Mouse (Mus musculus): ENCODE results near the gene Fig4. TPM values are rescaled to one million over a fixed set of nuclear protein-coding genes. Genes with fewer than 3 reads are reported as not detected.

The Fig4 gene
- polyA plus RNA-seq, 1 experiment, result 7.8 TPM

DNA sequence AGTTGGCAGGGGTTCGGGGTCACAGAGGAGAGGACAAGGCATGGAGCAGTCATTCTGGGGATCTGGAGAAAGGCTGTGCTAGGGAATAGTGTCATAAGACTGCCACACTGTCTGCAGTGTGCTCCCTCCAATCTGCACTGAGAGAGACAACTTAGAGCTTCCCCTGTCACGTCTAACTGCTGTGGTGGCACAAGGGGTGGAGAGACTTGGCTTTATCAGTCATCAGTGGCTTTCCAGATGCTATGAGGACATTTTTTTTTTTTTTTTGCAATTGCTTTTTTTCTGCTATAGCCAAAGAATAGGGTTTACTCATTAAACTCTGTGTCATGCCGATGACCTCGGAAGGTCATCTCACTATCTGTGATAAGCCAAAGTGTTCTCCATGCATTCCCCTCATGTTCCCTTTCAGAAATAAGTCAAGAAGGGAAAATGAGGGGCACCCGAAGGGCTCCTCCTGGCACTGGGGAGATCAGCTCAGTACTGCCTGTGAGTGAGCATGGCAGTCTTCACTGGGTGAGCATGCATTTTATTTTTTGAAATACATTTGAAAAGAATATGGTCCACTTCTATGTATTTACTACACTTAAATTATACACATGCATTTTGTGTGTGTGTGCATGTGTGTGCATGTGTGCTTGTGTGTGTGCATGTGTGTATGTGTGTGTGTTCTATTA lies 55.1 kb downstream of the Fig4 start:
- Histone ChIP-seq H3K36me3 (ENCODE audit: control insufficient read depth, insufficient read depth) (no peaks in the 10 kb centered on the region), H3K4me3 (ENCODE audit: insufficient read depth, poor library complexity, severe bottlenecking) (no peak overlapping the region), H3K27me3 (ENCODE audit: control insufficient read depth, insufficient read depth, insufficient read length) (no peaks in the 10 kb centered on the region), H3K79me3 (ENCODE audit: low read depth) (no peaks in the 10 kb centered on the region), H3ac (ENCODE audit: control insufficient read depth, insufficient read length, low read depth) (no peak overlapping the region), H3K79me2 (ENCODE audit: control insufficient read depth, insufficient read depth) (no peaks in the 10 kb centered on the region)
- TF ChIP-seq MYOG (IDR thresholded peaks at IDR 0.05; ENCODE audit: control insufficient read depth, extremely low read depth, insufficient read length) (no peak), CEBPB (IDR thresholded peaks at IDR 0.05; ENCODE audit: low read depth) (no peak), MYOD1 (IDR thresholded peaks at IDR 0.05; ENCODE audit: control insufficient read depth, insufficient read length, low read depth) (no peak), USF1 (IDR thresholded peaks at IDR 0.05; ENCODE audit: low read depth) (no peak), FOSL1 (IDR thresholded peaks at IDR 0.05; ENCODE audit: insufficient read depth, low read length, poor library complexity, severe bottlenecking) (no peak), CTCF (IDR thresholded peaks at IDR 0.05; ENCODE audit: control insufficient read depth, insufficient read depth, insufficient read length) (no peak), MAX (IDR thresholded peaks at IDR 0.05) (no peak)

DNA sequence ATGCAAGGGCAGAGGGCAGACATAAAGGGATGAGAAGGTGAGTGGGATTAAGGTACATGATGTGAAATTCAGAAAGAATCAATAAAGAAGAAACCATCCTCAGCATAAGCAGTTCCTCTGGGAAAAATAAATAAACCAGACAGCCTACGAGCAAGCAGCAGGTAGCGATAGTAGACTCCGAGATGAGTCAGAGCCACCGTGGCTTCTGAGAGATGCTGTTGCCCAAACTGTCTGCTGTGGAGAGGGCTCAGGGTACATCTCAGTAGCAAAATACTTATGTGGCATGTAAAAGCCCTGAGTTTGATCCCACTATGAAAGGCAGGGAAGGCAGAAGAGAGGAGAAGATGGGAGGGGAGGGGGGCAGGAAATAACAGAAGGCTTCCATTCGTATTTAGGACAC lies 56.9 kb downstream of the Fig4 start:
- Histone ChIP-seq H3K4me3 (ENCODE audit: insufficient read depth, poor library complexity, severe bottlenecking) (no peak overlapping the region), H3K79me3 (ENCODE audit: low read depth) (no peaks in the 10 kb centered on the region), H3ac (ENCODE audit: control insufficient read depth, insufficient read length, low read depth) (no peak overlapping the region), H3K27me3 (ENCODE audit: control insufficient read depth, insufficient read depth, insufficient read length) (no peaks in the 10 kb centered on the region), H3K36me3 (ENCODE audit: control insufficient read depth, insufficient read depth) (no peaks in the 10 kb centered on the region), H3K79me2 (ENCODE audit: control insufficient read depth, insufficient read depth) (no peaks in the 10 kb centered on the region)
- TF ChIP-seq MYOG (IDR thresholded peaks at IDR 0.05; ENCODE audit: control insufficient read depth, extremely low read depth, insufficient read length) (no peak), CEBPB (IDR thresholded peaks at IDR 0.05; ENCODE audit: low read depth) (no peak), CTCF (IDR thresholded peaks at IDR 0.05; ENCODE audit: control insufficient read depth, insufficient read depth, insufficient read length) (no peak), USF1 (IDR thresholded peaks at IDR 0.05; ENCODE audit: low read depth) (no peak), MAX (IDR thresholded peaks at IDR 0.05) (no peak), MYOD1 (IDR thresholded peaks at IDR 0.05; ENCODE audit: control insufficient read depth, insufficient read length, low read depth) (no peak), FOSL1 (IDR thresholded peaks at IDR 0.05; ENCODE audit: insufficient read depth, low read length, poor library complexity, severe bottlenecking) (no peak)

DNA sequence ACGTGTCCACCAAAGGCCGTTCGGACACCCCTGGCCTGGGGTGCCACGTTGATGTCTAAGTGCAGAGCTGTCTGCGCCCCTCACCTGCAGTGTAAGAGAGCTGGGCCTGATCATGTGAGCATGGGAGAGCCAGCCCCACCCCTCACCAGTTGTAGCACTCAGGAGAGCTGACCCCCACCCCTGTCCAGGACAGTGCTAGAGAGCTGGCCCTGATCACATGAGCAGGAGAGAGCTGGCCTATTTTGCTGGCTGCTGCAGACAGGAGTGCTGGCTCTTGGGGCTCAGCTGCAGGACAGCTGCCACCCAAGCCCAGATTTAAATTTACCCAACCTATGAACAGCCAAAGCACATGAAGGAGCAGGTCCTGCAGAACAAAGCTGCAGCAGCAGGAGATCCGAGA lies 57.6 kb downstream of the Fig4 start:
- Histone ChIP-seq H3K79me3 (ENCODE audit: low read depth) (no peaks in the 10 kb centered on the region), H3K4me3 (ENCODE audit: insufficient read depth, poor library complexity, severe bottlenecking) (no peak overlapping the region), H3K27me3 (ENCODE audit: control insufficient read depth, insufficient read depth, insufficient read length) (no peaks in the 10 kb centered on the region), H3K79me2 (ENCODE audit: control insufficient read depth, insufficient read depth) (no peaks in the 10 kb centered on the region), H3ac (ENCODE audit: control insufficient read depth, insufficient read length, low read depth) (no peak overlapping the region), H3K36me3 (ENCODE audit: control insufficient read depth, insufficient read depth) (no peaks in the 10 kb centered on the region)
- TF ChIP-seq MAX (IDR thresholded peaks at IDR 0.05), result no peak
- no peak for TF ChIP-seq CEBPB (IDR thresholded peaks at IDR 0.05; ENCODE audit: low read depth)
- TF ChIP-seq USF1 (IDR thresholded peaks at IDR 0.05; ENCODE audit: low read depth), result no peak
- no peak for TF ChIP-seq MYOG (IDR thresholded peaks at IDR 0.05; ENCODE audit: control insufficient read depth, extremely low read depth, insufficient read length)
- no peak for TF ChIP-seq FOSL1 (IDR thresholded peaks at IDR 0.05; ENCODE audit: insufficient read depth, low read length, poor library complexity, severe bottlenecking)
- TF ChIP-seq CTCF (IDR thresholded peaks at IDR 0.05; ENCODE audit: control insufficient read depth, insufficient read depth, insufficient read length), result no peak
- TF ChIP-seq MYOD1 (IDR thresholded peaks at IDR 0.05; ENCODE audit: control insufficient read depth, insufficient read length, low read depth), result no peak

DNA sequence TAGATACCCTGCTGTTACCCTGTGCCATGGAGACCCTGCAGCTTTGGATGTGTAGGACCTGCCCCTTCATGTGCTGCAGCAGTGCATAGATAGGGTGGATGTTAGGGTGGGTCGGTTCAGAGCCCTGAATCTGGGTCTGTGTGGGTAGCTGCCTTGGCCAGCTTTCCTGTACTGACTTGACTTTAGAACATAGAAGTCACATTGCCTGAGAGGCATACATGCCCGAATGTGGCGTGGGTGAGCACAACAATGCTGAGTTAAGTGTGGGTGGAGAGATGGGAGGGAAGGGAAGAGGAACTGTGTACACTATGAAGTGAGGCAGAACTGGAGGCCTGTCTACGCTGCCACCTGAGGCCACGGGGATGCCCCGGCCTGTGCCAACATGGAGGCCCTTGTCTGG lies 58.0 kb downstream of the Fig4 start:
- H3K36me3 ChIP-seq (ENCODE audit: control insufficient read depth, insufficient read depth), result no peaks in the 10 kb centered on the region
- TF ChIP-seq FOSL1 (IDR thresholded peaks at IDR 0.05; ENCODE audit: insufficient read depth, low read length, poor library complexity, severe bottlenecking) (no peak), USF1 (IDR thresholded peaks at IDR 0.05; ENCODE audit: low read depth) (no peak), MYOG (IDR thresholded peaks at IDR 0.05; ENCODE audit: control insufficient read depth, extremely low read depth, insufficient read length) (no peak), MYOD1 (IDR thresholded peaks at IDR 0.05; ENCODE audit: control insufficient read depth, insufficient read length, low read depth) (no peak), CEBPB (IDR thresholded peaks at IDR 0.05; ENCODE audit: low read depth) (no peak), CTCF (IDR thresholded peaks at IDR 0.05; ENCODE audit: control insufficient read depth, insufficient read depth, insufficient read length) (no peak), MAX (IDR thresholded peaks at IDR 0.05) (no peak)
- H3K79me3 ChIP-seq (ENCODE audit: low read depth), result no peaks in the 10 kb centered on the region
- H3K4me3 ChIP-seq (ENCODE audit: insufficient read depth, poor library complexity, severe bottlenecking), result no peak overlapping the region
- no peaks in the 10 kb centered on the region for H3K79me2 ChIP-seq (ENCODE audit: control insufficient read depth, insufficient read depth)
- no peaks in the 10 kb centered on the region for H3K27me3 ChIP-seq (ENCODE audit: control insufficient read depth, insufficient read depth, insufficient read length)
- no peak overlapping the region for H3ac ChIP-seq (ENCODE audit: control insufficient read depth, insufficient read length, low read depth)

DNA sequence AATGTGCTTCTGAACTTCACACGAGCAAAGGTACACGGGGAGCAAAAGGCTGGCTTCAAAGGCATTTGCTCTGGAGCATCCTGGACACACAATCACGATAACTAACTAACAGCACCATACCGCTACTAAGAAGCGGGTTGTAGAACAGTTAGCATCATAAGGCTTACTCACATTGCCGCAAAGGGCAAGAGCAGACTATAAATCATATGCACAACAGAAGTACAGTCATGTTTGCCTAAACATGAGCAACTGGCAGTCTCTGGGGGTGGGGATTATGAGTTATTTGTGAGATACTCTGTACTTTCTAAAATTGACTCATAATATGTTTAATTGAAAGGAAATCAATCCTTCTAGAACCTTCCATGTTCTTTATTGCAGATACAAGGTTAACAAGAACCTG lies 59.1 kb downstream of the Fig4 start:
- Histone ChIP-seq H3K27me3 (ENCODE audit: control insufficient read depth, insufficient read depth, insufficient read length) (no peaks in the 10 kb centered on the region), H3ac (ENCODE audit: control insufficient read depth, insufficient read length, low read depth) (no peak overlapping the region), H3K79me3 (ENCODE audit: low read depth) (no peaks in the 10 kb centered on the region), H3K79me2 (ENCODE audit: control insufficient read depth, insufficient read depth) (no peaks in the 10 kb centered on the region), H3K4me3 (ENCODE audit: insufficient read depth, poor library complexity, severe bottlenecking) (no peak overlapping the region), H3K36me3 (ENCODE audit: control insufficient read depth, insufficient read depth) (peaks cover 4% of the 10 kb centered on the region)
- TF ChIP-seq CTCF (IDR thresholded peaks at IDR 0.05; ENCODE audit: control insufficient read depth, insufficient read depth, insufficient read length) (no peak), MYOD1 (IDR thresholded peaks at IDR 0.05; ENCODE audit: control insufficient read depth, insufficient read length, low read depth) (peak; percentile 34), USF1 (IDR thresholded peaks at IDR 0.05; ENCODE audit: low read depth) (no peak), FOSL1 (IDR thresholded peaks at IDR 0.05; ENCODE audit: insufficient read depth, low read length, poor library complexity, severe bottlenecking) (no peak), CEBPB (IDR thresholded peaks at IDR 0.05; ENCODE audit: low read depth) (no peak)

All from C2C12 (cell line).